Mouse (Mus musculus) kidney, postnatal 36 days (tissue): ENCODE measurements around the gene Dph1.

Source experiments
- DNase-seq, 2 experiments: peaks; one replicate each; pipeline ENCODE4 v3.0.0; 2021 to 2022; ENCODE audit warnings: mixed read lengths in 2 of 2

Gene Dph1

DNA sequence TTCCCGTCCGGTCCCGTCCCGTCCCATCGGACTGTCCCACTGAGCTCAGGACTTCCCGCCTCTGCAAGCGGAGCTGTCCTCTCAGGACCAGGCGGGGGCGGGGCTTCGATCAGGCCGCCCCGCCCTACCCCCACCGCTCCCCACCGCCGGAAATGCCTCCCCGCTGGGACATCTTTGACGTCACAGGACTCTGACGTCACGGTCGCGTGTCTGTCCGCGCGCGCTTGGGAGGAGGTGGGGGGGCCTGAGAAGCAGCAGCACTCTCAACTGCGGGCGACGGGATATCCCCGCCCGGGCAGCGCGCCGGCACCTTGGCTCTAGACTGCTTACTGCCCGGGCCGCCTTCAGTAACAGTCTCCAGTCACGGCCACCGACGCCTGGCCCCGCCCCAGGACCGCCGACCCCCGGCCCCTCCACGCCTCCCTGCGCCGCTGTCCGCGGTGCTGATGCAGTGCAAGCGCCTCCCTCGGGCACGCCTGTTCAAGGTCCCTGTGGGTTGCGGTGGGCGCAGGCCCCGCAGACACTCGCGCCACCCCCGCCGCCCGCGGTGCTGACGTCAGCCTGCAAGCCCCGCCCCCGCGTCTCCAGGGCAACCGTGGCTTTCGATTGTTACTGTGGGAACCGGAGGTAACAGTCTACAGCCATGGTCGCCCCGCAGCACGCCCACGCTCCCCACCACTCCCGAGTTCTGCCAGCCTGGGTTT lies 17.8 kb downstream of the Dph1 start:
- peak; percentile 86 to 95 for DNase-seq

DNA sequence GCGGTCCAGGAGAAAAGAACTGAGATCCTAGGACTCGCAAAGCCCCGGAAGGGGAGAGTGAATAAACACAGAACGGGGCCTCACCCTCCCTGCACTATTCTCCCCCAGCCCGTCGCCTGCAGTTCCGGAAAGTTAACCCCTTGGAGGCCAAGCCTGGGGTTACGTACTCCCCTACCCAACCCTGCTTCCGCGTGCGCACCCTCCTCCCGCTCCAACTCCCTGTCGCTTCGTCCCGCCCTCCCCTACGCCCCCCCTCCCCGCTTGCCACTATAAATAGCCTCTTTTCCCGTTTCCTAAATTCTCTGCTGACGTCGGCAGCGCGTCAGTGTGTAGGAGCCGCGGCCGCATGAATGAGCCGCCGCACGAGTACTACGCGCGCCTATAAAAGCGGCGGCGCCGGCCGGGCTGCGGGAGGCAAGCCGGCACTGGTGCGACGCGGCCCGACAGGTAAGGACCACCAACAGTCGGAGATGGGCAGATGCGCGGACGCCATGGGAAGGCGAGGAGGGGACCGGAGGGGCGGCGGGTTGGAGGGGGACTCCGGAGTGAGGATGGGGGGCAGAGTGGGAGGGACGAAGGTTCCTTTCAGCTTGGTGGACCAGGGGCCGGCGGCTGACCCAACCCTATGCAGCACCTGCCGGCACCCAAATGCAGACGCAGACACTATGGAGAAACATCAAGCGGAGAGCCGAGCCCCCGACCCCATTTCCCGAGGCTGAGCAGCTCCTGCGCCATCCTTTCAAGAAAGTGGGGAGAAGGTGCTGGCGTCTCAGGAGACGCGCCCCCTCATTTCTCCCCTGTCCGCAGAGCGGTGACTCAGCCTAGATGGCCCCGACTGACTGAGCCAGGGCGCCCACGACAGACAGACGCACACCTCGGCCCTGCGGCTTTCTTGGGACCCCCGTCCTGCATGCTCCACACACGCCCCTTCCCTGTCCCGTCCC lies 18.6 kb downstream of the Dph1 start:
- peak in 1 of 2 experiments; percentile 54 for DNase-seq

DNA sequence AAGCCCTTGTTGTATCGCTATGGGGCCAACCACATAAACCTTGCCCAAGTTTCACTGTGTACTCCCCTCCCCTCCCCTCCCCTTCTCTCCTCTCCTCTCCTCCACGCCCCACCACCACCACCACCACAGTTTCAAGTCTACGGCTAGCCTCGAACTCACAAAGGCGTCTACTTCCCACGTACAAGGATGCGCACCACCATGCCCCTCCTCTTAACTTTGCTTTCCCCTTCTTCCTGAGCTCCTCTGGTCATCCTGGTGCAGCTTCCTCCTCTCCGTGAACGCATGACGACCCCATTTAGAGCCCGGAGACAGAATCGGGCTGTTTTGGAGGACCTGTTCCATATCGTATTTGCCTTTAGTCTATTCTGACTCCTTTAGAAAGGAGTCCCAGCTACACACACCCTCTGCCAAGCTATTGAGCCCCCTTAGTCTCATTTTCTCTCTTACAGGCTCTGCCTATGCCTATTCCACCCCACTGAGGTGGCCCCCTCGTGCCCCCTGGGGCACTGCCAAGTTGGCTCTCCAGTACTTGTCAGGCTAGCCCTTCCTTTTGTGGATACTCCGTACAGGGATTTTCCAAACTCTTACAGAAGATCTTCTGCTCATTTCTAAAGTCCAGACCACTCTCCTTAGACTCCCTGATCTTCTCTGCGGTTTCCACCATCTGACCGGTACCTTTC lies 19.7 kb downstream of the Dph1 start:
- no peak for DNase-seq

DNA sequence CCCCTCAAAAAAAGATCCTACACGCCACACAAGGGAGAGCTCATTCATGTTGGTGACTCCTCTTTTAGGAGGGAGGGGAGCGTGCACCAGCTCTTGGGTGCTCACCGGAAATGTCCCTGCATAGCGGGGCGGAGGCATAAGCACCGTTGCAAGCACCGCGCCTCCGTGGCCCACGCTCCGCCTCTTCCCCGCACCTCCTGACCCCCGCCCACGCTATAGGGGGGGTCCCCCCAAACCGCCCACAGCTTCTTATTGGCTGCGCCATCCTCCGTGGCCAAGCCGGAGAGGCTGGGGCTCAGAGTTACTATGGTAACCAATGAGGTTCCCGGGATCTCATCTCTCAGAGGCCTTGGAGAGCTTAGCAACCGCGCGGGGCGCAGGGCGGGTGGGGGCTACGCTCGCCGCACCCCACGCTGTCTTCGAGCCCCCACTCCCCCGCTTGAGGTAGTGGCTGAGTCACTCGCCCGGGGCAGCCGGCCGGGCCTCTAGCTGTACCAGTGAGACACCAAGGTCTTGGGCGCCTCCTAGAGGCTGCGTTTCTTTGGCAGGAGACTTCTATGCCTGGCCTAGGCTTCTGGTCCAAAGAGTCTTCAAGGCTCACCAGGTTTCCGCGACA lies 20.8 kb downstream of the Dph1 start:
- DNase-seq: peak; percentile 96 to 99

DNA sequence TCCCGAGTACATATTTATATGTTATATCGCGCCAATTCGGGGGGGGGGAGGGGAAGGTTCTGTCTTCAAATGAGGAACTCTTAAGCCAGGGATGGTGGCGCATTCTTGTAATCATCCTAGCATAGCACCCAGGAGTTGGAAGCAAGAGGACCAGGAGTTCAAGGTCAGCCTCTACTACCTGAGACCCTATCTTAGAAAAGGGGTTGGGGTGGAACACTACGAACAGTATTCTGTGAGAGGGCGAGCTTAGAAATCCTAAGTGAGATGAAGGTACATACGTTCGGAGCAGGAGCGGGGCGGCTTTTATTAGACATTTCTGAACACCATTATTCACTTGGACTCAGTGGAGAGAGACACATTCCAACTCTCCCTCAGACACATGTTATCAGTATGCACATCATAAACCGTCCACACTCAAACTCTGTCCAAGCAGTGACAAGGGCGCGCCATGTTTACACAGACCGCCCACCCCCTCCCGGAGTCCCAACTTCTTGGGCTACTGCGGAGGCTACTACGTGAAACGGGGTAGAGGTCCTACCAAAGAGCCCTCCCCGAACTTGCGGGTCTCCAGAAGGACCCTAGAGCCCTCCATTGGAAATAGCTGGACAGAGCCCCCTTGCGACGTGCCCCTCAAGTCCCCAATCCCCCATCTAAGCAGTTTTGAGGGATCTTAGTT lies 21.5 kb downstream of the Dph1 start, which contains the start of gene Hic1:
Gene Hic1, minus strand, starts transcription at position 115 of the 676 bp plus-strand sequence.
- no peak for DNase-seq

DNA sequence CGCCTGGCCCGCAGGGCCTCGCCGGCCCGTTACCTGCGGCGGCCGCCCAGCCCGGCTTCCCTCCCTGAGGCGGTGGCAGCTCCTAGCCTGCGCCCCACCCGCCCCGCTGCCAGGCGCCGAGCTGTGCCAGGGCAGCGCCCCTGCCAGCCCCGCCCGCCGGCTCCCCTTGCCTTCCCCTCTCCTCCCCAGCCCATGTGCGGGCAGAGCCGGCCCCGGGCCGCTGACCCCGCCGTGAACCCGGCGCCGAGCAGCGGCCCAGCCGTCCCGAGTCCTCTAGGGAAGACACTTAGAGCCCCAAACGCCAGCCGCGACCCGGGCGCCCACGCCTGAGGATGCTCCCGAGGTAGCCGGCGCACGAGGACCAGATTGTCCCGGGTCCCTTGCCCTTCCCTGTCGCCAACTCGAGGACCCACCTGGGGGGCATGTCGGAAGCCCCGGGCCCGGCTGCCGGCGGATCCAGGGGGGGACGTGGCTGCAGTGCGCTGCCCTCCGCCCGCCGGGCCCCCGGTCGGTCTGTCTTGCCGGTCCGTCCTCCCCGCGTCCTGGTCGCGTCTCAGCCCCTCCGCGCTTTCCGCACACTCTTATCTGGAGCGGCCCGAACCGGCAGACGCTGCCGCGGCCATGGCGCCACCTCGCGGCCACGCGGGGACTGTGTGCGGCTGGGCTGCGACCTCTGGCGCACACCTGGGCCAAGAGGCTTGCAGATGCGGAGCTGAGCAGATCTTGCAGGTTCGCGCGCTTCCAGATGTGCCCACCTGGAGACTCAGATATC lies 22.3 kb downstream of the Dph1 start:
- peak; percentile 82 to 93 for DNase-seq

DNA sequence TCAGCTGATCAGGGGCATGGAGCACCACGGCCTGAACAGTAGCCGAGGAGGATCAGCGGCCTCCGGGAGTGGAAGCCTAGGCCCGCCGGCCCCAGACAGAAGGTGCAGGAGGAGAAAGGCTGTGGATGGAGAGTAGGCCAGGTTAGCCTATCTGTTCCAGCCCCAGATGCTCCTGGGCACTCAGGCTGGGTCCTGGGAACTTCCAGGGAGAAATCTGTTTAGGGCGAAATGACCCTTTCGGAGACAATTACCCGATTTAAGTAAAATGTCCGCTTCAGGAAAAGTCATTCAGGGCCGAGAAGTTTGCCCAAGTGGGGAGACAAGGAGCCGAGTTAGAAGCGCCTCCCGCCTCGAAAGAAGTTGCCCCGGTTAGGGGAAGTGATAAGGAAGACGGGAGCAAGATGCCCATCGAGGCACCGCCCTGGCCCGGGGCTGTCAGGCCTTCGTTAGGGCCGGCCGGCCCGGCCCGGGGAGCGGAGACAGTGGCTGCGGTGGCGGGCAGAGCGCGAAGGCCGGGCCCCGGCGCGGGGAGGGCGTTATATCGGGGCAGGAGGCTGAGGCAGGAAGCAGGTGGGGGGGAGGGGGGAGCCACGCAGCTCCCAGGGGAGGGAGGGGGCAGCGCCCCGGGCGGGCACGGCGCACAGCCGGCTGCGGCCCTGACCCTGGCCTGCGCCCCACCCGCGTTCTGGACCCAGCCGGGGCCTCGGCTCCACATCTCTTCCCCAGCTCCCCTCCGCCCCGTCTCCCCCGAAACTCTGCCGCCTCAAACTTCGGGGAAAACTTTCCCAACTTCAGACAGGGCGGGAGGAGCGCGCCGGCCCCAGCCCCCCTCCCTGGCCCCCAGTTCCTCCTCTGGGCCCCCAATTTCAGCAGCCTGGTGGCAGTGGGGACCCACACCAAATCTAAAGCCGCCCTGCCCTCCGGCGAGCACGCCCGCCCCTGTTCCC lies 23.1 kb downstream of the Dph1 start:
- peak in 1 of 2 experiments; percentile 75 for DNase-seq

DNA sequence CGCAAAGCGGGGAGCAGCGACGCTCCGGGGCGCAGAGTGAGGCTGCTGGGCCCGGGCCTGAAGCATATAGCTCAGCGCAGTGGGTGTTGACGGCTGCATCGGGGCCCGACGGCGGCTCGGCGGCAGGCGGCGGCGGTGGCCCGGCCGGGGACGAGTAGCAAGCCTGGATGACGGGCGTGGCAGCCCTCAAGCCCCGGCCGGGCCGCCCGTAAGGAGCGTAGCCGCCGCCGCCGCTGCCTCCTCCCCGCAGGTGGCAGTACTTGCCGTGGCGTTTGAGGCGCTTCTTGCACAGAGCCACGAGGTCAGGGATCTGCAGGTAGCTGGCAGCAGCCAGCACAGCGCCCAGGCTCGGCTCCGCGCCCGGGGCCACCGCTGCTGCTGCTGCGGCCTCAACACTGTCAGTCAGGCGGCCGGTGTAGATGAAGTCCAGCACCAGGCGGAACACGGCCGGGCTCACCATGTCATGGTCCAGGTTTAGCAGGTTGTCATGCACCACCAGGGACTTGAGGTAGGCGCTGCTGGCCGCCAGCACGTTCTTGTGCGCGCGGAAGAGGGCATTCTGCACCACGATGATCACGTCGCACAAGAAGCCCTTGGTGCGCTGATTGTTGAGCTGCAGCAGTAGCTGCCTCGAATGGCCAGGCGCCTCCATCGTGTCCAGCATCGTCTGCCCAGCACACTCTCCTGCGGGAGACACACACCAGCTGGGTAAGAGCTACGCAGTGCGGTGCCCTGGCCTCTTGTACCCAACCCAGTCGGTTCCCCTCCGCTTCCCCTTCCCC lies 24.0 kb downstream of the Dph1 start:
- peak; percentile 60 to 81 for DNase-seq

DNA sequence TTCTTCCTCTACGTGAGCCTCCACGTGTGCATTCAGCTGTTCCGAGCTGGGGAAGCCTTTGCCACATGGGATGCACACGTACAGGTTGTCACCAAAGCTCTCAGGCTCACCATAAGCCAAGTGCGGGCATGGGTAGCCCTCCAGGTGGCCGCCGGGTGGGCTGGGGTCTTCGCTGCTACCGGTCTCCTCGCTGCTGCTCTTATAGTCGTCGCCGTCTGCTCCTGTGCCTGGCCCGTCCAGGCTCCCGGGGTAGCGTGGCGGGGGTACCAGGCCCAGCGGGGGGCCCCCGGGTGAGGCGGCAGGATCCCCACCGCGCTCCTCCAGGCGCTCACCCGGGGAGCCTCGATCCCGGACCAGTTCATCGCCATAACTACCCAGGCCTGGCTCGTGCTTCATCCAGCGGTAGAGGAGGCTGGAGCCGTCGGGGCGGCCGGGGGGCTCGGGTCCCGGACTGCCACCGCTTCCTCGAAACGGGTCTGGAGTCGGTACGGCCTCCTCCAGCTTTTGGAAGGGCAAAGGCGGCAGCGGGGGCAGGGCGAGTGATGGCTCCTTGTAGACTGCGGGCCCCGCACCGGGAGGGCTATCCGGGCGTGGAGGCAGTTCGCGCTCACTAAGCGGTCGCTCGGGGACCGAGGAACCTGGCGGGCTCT lies 24.7 kb downstream of the Dph1 start:
- peak in 1 of 2 experiments; percentile 45 for DNase-seq

DNA sequence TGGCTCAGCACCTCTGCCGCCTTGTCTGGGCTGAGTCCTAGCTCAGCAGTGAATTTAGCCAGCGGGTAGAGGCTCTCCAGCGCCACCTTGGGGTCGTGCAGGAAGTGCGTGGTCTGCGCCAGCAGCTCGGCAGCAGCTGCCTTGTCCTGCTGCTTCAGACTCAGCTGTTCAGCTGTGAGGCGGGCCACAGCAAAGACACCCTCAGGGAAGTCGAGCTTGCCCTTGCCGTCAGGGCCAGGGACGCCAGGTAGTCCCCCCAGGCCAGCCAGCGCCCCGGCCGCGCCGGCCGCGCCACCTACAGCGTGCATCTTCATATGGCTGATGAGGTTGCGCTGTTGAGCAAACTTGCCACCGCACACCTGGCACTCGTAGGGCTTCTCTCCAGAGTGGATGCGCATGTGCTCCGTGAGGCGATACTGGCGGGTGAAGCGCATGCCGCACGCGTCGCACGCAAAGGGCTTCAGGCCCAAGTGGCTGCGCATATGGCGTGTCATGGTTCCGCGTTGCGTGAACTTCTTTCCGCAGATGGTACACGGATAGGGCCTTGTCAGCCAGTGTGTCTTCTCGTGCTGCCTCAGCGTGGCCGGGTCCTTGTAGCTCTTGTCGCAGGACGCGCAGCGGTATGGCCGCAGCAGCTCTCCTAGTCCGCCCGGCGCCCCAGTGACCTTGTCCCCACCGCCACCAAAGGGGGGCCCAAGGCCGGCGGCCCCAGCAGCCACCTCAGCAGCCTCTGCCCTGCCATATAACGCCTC lies 25.4 kb downstream of the Dph1 start:
- DNase-seq: peak; percentile 87 to 93

DNA sequence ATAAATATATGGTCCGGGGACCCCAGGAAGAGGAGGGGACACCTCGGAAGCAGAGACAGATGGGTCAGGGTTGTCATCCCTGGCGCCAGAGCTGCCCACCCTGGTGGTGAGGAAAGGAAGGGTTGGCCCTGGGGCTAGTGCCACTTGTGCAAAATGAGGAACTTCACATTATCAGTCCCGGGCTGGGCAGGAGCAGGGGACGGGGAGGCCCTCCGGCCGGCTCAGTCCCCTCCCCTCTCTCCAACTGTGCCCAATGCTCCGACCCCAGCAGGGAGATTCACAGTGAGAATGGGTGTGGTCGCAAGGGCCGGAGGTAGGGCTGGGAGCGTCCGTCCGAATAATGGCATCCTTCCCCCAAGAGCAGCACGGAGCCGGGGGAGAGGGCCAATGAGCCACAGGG lies 26.3 kb downstream of the Dph1 start:
- no peak for DNase-seq

DNA sequence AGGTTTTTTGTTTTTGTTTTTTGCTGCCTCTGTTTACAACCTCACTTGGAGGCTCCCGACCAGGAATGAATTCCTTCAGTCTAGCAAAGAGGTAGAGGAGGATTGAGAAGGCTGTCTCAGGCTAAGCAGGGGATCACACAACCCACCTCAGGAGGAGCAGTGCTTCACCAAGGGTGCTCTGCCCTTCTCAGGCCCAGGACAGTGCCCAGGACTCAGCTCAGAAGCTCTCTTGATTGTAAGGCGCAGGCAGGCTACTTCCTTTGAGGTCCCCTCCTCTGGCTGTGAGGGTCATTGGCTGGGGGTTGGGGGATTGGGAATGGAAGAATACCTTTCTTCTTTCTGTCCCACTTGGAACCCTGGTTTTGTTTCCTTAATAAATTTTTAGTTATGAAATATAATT lies 27.0 kb downstream of the Dph1 start:
- DNase-seq: no peak

DNA sequence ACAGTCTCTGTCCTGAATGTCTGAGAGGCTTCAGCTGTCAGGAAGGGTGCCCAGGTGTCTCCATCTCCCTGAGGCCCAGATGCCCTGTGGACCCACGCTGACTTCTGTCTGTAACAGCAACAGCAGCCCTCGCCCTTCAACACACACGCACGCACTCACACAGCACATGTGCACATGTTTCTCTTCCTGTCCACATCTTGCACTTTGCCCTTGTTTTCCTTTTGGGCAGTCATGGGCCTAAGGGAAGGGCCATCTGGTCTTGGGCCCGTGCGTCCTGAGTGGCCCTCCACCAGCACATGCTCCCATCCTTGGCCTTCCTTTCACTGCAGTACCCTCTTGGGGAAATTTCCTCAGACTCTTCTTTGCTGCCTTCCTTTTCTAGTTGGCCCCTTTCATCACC lies 27.7 kb downstream of the Dph1 start:
- peak; percentile 50 to 55 for DNase-seq

DNA sequence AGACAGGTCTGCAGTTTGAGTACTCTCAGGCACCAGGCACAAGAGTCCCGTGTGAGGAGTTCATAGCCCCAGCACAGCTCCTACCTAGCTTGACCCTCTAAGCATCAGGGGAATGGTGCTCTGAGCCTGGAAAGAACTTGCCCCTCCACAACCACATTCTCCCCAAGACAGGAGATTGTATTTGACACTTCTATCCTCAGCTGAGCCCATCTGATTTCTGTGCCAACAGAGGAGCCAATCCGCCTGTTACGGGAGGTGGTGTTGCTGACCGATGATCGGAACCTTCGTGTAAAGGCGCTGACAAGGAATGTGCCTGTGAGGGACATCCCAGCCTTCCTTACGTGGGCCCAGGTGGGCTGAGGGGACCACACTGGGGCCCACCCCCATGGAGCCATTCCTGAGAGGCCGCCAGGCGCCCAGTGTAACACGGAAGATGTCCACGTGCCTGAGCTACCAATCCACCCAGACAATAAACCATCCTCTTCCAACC lies 28.4 kb downstream of the Dph1 start:
- no peak for DNase-seq

DNA sequence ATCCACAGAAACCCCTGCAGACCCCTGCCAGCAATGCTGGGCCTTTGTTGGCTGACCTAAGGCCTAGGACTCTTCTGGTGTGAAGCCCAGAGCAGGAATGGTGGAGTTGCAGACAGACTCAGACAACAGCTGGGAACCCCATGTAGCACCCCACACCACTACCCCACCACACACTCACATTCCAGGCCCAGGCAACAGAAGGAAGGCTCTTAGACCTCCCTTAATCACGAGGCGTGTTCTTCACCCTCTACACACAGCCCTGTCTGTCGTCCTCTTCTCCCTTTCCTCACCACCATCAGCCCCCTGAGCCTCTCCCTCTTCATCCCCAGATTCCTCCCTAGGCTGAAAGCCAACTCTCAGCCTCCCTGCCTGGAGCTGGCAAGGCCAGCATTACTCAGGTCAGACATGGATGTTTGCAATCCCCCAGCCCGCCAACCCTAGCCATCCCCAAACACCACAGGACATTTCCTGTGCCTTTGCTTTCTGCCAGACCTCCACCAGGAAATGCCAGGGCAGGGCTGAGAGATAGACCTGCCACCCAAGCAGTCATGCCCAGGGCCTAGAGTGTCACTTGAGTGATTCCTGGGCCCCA lies 29.5 kb downstream of the Dph1 start:
- DNase-seq: no peak

DNA sequence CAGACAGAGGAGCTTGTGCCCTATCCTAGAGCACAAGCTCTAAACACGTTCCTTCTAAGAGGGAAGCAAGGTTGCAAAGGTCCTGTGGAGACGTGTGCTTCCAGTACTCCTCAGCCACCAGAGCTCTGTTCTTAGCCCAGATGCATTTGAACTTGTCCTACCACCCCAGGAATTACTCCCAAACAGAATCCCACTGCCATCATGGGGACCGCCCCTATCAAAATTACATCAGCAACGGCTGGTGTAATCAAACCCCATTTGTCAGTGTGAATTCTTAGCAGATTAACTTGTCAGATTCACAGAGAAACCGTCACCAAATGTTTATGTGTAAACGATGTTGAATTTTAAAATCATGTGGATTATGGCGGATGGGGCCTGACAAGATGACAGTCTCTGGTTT lies 30.1 kb downstream of the Dph1 start:
- no peak for DNase-seq

DNA sequence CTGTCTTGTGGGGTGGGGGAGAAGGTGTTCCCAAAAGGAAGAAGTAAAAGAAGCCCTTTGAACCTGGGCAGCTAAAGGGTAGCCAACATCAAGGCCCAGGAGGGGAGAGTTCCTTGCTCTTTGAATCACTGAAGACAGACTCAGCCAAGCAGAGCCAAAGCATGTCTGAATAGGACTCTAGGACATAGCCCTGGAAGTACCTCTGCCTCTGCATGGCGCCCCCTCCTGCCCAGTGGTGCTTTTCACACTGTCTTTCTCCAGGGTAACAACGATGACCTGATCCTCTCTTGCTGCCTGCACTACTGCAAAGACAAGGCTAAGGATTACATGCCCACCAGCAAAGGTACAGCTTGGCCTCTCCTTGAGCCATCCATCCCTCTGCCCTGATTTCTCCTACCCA lies 31.5 kb downstream of the Dph1 start:
- DNase-seq: peak; percentile 57 to 87

DNA sequence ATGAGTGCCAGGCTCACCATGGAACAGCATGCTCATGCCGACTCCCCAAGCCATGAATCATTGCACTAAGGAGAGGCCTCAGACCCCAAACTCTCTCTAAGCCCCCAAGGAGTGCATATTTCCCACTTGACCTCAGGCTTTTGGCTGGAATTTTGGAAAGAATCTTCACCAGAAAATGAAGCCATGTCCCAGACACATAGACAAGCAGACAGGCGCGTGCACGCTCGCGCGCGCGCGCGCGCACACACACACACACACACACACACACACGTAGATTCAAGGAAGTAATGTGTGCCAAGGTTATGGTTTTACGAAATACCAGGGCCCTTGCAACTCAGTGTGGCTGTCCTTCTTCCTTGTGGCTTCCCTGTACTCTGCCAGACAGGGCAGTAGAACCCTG lies 32.6 kb downstream of the Dph1 start:
- DNase-seq: no peak
